Mouse (Mus musculus) thymus, adult 2 months (tissue): ENCODE measurements around the gene Mb21d2.

Source experiments
- CTCF ChIP-seq: fragments of 200-500 bp; IDR thresholded peaks from 2 replicates; pipeline ENCODE4 v1.5.1; 2012; ENCODE audit warnings: mild to moderate bottlenecking, control low read depth, low read length, moderate library complexity, borderline replicate concordance; ENCODE audit not compliant: control insufficient read depth, poor library complexity, insufficient read depth; ENCODE audit errors: extremely low read depth
- POLR2A ChIP-seq: fragments of 200-500 bp; IDR thresholded peaks from 2 replicates; pipeline ENCODE4 v1.6.1; 2012; ENCODE audit warnings: mild to moderate bottlenecking, low read length, control low read depth, moderate library complexity; ENCODE audit not compliant: control insufficient read depth, poor library complexity, insufficient read depth; ENCODE audit errors: extremely low read depth

DNA sequence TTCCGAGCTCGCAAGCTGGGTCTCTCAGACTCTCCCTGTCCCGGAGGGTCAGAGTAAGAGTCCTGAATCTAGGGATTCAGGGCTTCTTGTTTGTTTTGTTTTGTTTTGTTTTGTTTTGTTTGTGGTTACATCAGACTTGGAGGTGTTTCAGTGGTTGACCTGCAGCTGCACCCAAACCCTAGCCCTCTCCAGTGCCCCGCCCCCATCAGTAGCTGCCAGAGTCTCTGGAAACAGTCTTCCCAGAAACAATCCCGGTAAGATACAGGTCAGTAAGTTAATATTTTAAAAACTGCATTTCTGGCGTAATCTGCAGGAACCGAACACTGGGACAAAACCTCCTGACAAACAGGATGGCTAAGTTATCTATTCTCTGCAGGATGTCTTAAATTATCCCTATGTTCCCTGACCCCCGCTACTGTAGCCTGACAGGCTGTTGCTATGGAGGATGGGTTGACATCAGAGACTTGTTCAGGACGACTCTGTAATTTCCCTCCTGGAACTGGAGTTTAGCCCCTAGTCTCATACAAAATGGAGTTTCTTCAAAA lies 43.2 kb downstream of the Mb21d2 start:
- TF ChIP-seq POLR2A = no peak
- no peak for TF ChIP-seq CTCF
